Mouse (Mus musculus): ENCODE measurements around the gene Mapkapk2.

GRCm38 (mm10) chr1:131083122-131083521 is 14.5 kb downstream of the Mapkapk2 start:
- TF ChIP-seq CTCF (IDR thresholded peaks at IDR 0.05; ENCODE audit: low read depth) (no peak), EP300 (IDR thresholded peaks at IDR 0.05; ENCODE audit: low read depth) (no peak)

Measured in liver, postnatal 0 days (tissue).